In genomic region chr17:84878316-84878715, GRCm38 (mm10) we compare ENCODE assay signal across 8 mouse cellular contexts.
A peak's percentile ranks its signal among the peaks of the same experiment; 100 is the strongest.
DNase-seq lines count a peak whose midpoint lies in the region; ATAC-seq lines count a peak whose summit lies in the region.

No protein-coding gene starts in this region.

- DNase-seq in forebrain, embryonic 11.5 days (ENCODE audit: low spot score), result peak; percentile 17
- peak; percentile 21 for DNase-seq in liver, embryonic 13.5 days
- no peak for DNase-seq in frontal cortex, postnatal 36 days (ENCODE audit: low spot score in 2 of 2)
- DNase-seq in adrenal gland, adult 2 months, result no peak
- no peak for DNase-seq in kidney, postnatal 14 days

- no peaks in the 10 kb centered on the region for H3K4me1 ChIP-seq in forebrain, embryonic 11.5 days (replicated peaks; ENCODE audit: control insufficient read depth, insufficient read depth, low read length)
- 0 out of 2 replicates have a peak, but pooled peaks cover 3% of the 10 kb centered on the region for H3K4me1 ChIP-seq in forebrain, embryonic 15.5 days
- peaks cover 31% of the 10 kb centered on the region for H3K4me1 ChIP-seq in megakaryocyte, embryonic 14.5 days
- peaks cover 13% of the 10 kb centered on the region for H3K4me1 ChIP-seq in liver, embryonic 13.5 days (replicated peaks)

- no peaks in the 10 kb centered on the region for H3K36me3 ChIP-seq in forebrain, embryonic 11.5 days (ENCODE audit: control insufficient read depth, insufficient read depth, low read length)
- H3K36me3 ChIP-seq in forebrain, embryonic 15.5 days, result no peaks in the 10 kb centered on the region
- H3K36me3 ChIP-seq in megakaryocyte, embryonic 14.5 days (replicated peaks; ENCODE audit: low read length), result no peaks in the 10 kb centered on the region
- H3K36me3 ChIP-seq in liver, embryonic 13.5 days, result no peaks in the 10 kb centered on the region

- no peaks in the 10 kb centered on the region for H3K27me3 ChIP-seq in forebrain, embryonic 11.5 days (ENCODE audit: control insufficient read depth, insufficient read depth, low read length)
- no peaks in the 10 kb centered on the region for H3K27me3 ChIP-seq in forebrain, embryonic 15.5 days
- no peaks in the 10 kb centered on the region for H3K27me3 ChIP-seq in megakaryocyte, embryonic 14.5 days (replicated peaks)
- H3K27me3 ChIP-seq in liver, embryonic 13.5 days, result no peaks in the 10 kb centered on the region

- H3K4me2 ChIP-seq in forebrain, embryonic 11.5 days (ENCODE audit: low read depth, low read length, severe bottlenecking), result peak overlapping the region; percentile 6; the same call in 1 of the 2 replicates
- H3K4me2 ChIP-seq in forebrain, embryonic 15.5 days (replicated peaks), result no peak overlapping the region
- peak overlapping the region; percentile 56 for H3K4me2 ChIP-seq in liver, embryonic 13.5 days

- ATAC-seq in forebrain, embryonic 11.5 days (replicated peaks; ENCODE audit: low FRiP score), result no peak
- ATAC-seq in forebrain, embryonic 15.5 days (replicated peaks), result no peak
- no peak for ATAC-seq in megakaryocyte, adult 5-6 weeks (ENCODE audit: poor library complexity, severe bottlenecking)
- ATAC-seq in liver, embryonic 13.5 days (ENCODE audit: low read depth), result peak; percentile 80

- 83% methylated on average over 5 of the region's 5 CpGs for WGBS in forebrain, embryonic 11.5 days
- WGBS in forebrain, embryonic 15.5 days, result 90% methylated on average over 5 of the region's 5 CpGs
- 69% methylated on average over 5 of the region's 5 CpGs for WGBS in liver, embryonic 13.5 days (ENCODE audit: insufficient replicate concordance)

- no peak overlapping the region for H3K9ac ChIP-seq in forebrain, embryonic 11.5 days (ENCODE audit: low read length)
- H3K9ac ChIP-seq in forebrain, embryonic 15.5 days (replicated peaks), result no peak overlapping the region
- H3K9ac ChIP-seq in liver, embryonic 13.5 days, result peak overlapping the region; percentile 14

- H3K9me3 ChIP-seq in forebrain, embryonic 11.5 days (ENCODE audit: control insufficient read depth, low read length), result no peaks in the 10 kb centered on the region
- no peaks in the 10 kb centered on the region for H3K9me3 ChIP-seq in forebrain, embryonic 15.5 days
- H3K9me3 ChIP-seq in megakaryocyte, embryonic 14.5 days, result no peaks in the 10 kb centered on the region
- no peaks in the 10 kb centered on the region for H3K9me3 ChIP-seq in liver, embryonic 13.5 days (replicated peaks)

- no peak overlapping the region for H3K27ac ChIP-seq in forebrain, embryonic 11.5 days (ENCODE audit: low read depth, low read length)
- H3K27ac ChIP-seq in forebrain, embryonic 15.5 days (replicated peaks), result no peak overlapping the region
- H3K27ac ChIP-seq in liver, embryonic 13.5 days, result peak overlapping the region; percentile 75

- H3K4me3 ChIP-seq in forebrain, embryonic 11.5 days (ENCODE audit: low read depth, low read length), result no peak overlapping the region
- H3K4me3 ChIP-seq in forebrain, embryonic 15.5 days, result no peak overlapping the region
- peak overlapping the region; percentile 86 for H3K4me3 ChIP-seq in megakaryocyte, embryonic 14.5 days (replicated peaks)
- H3K4me3 ChIP-seq in liver, embryonic 13.5 days (replicated peaks), result peak overlapping the region; percentile 36

Comparison
In these comparisons a context has a peak if more than half of its experiments do, and no peak if none do; other contexts are left out.
1. DNase-seq: peak in forebrain, embryonic 11.5 days (single experiment) and liver, embryonic 13.5 days (single experiment); none in frontal cortex, postnatal 36 days (0 of 2), adrenal gland, adult 2 months (single experiment) and kidney, postnatal 14 days (single experiment).
2. H3K4me3 ChIP-seq: peak in megakaryocyte, embryonic 14.5 days (single experiment) and liver, embryonic 13.5 days (single experiment); none in forebrain, embryonic 11.5 days (single experiment) and forebrain, embryonic 15.5 days (single experiment).